Mouse (Mus musculus) E14TG2a.4 (cell line): ENCODE measurements around the gene Nfam1.
"Not testable (repeated sequence)": the region's sequence is repeated elsewhere in the genome, so short reads cannot be mapped to it uniquely, and the experiment has no call there.

Experiments used
- H3K27me3 ChIP-seq: 2 replicates; pipeline ENCODE4 v1.6.1; 2014; ENCODE audit warnings: low read length, control low read depth; ENCODE audit not compliant: insufficient read depth
- H3K36me3 ChIP-seq: 2 replicates; pipeline ENCODE4 v1.6.1; 2014; ENCODE audit warnings: low read length, control low read depth; ENCODE audit not compliant: insufficient read depth
- H3K4me1 ChIP-seq: replicated peaks from 2 replicates; pipeline ENCODE4 v1.6.1; 2014; ENCODE audit warnings: low read depth, low read length, control low read depth
- H3K4me3 ChIP-seq: replicated peaks from 2 replicates; pipeline ENCODE4 v1.5.1; 2014; ENCODE audit warnings: mild to moderate bottlenecking, low read length
- H3K9me3 ChIP-seq: 2 replicates; pipeline ENCODE4 v1.6.1; 2014; ENCODE audit warnings: low read length, control low read depth
- CTCF ChIP-seq: conservative IDR thresholded peaks from 2 replicates; pipeline ENCODE4 v1.5.1; 2014; ENCODE audit warnings: low read length
- NANOG ChIP-seq: IDR thresholded peaks from 2 replicates; pipeline ENCODE4 v1.6.1; 2014; ENCODE audit warnings: borderline replicate concordance, low read length, mixed read lengths
- POU5F1 ChIP-seq: IDR thresholded peaks from 2 replicates; pipeline ENCODE4 v1.6.1; 2014; ENCODE audit warnings: low read length, borderline replicate concordance

The Nfam1 gene

GRCm38 (mm10) chr15:83061689-83062088 lies 28.6 kb upstream of the Nfam1 start:
- Histone ChIP-seq H3K9me3 (no peaks in the 10 kb centered on the region), H3K36me3 (no peaks in the 10 kb centered on the region), H3K27me3 (peaks cover 13% of the 10 kb centered on the region), H3K4me3 (0 out of 2 replicates have a peak overlapping the region, but pooled peaks have one; percentile 1), H3K4me1 (peaks cover 19% of the 10 kb centered on the region)
- TF ChIP-seq NANOG (no peak), CTCF (no peak), POU5F1 (no peak)

- Histone ChIP-seq H3K4me3 (no peak overlapping the region), H3K27me3 (peaks cover 20% of the 10 kb centered on the region), H3K4me1 (peaks cover 40% of the 10 kb centered on the region), H3K9me3 (no peaks in the 10 kb centered on the region), H3K36me3 (no peaks in the 10 kb centered on the region)
- TF ChIP-seq NANOG, result no peak
- TF ChIP-seq CTCF, result no peak
- no peak for TF ChIP-seq POU5F1
These were observed 26.1 kb upstream of the Nfam1 start for GRCm38 (mm10) chr15:83059233-83059660.

GRCm38 (mm10) chr15:83057533-83057932 lies 24.4 kb upstream of the Nfam1 start:
- no peaks in the 10 kb centered on the region for H3K9me3 ChIP-seq
- no peaks in the 10 kb centered on the region for H3K36me3 ChIP-seq
- H3K4me3 ChIP-seq, result 0 out of 2 replicates have a peak overlapping the region, but pooled peaks have one; percentile 71

GRCm38 (mm10) chr15:83056378-83057083 lies 23.4 kb upstream of the Nfam1 start:
- H3K36me3 ChIP-seq, result no peaks in the 10 kb centered on the region
- H3K27me3 ChIP-seq, result peaks cover 20% of the 10 kb centered on the region
- peaks cover 55% of the 10 kb centered on the region for H3K4me1 ChIP-seq
- H3K9me3 ChIP-seq, result no peaks in the 10 kb centered on the region
- peak overlapping the region; percentile 71 for H3K4me3 ChIP-seq
- TF ChIP-seq CTCF, result no peak

More at GRCm38 (mm10) chr15:83057533-83057932, 24.4 kb upstream of the Nfam1 start:
- Histone ChIP-seq H3K27me3 (peaks cover 20% of the 10 kb centered on the region), H3K4me1 (peaks cover 50% of the 10 kb centered on the region)
- peak; percentile 68 for TF ChIP-seq CTCF
- TF ChIP-seq NANOG, result no peak

GRCm38 (mm10) chr15:83055569-83055968 lies 22.5 kb upstream of the Nfam1 start:
- no peak overlapping the region for H3K4me3 ChIP-seq
- TF ChIP-seq CTCF (no peak), NANOG (no peak), POU5F1 (no peak)
- no peaks in the 10 kb centered on the region for H3K9me3 ChIP-seq
- peaks cover 61% of the 10 kb centered on the region for H3K4me1 ChIP-seq
- H3K27me3 ChIP-seq, result peaks cover 20% of the 10 kb centered on the region
- H3K36me3 ChIP-seq, result no peaks in the 10 kb centered on the region

- Histone ChIP-seq H3K4me3 (no peak overlapping the region), H3K27me3 (peaks cover 16% of the 10 kb centered on the region), H3K36me3 (no peaks in the 10 kb centered on the region), H3K4me1 (peaks cover 70% of the 10 kb centered on the region), H3K9me3 (no peaks in the 10 kb centered on the region)
- TF ChIP-seq POU5F1 (no peak), NANOG (no peak), CTCF (no peak)
These were observed 20.2 kb upstream of the Nfam1 start for GRCm38 (mm10) chr15:83053261-83053660.

- TF ChIP-seq NANOG (no peak), CTCF (no peak), POU5F1 (no peak)
- Histone ChIP-seq H3K36me3 (no peaks in the 10 kb centered on the region), H3K4me3 (peak overlapping the region; percentile 5), H3K27me3 (peaks cover 15% of the 10 kb centered on the region), H3K4me1 (peaks cover 74% of the 10 kb centered on the region), H3K9me3 (no peaks in the 10 kb centered on the region)
These were observed 19.4 kb upstream of the Nfam1 start for GRCm38 (mm10) chr15:83052341-83053104.

GRCm38 (mm10) chr15:83046730-83047129 lies 13.6 kb upstream of the Nfam1 start:
- no peaks in the 10 kb centered on the region for H3K36me3 ChIP-seq
- H3K4me1 ChIP-seq, result peaks cover 74% of the 10 kb centered on the region
- TF ChIP-seq POU5F1, result no peak
- no peak for TF ChIP-seq CTCF
- no peak for TF ChIP-seq NANOG
- H3K9me3 ChIP-seq, result peaks cover 13% of the 10 kb centered on the region
- no peaks in the 10 kb centered on the region for H3K27me3 ChIP-seq
- no peak overlapping the region for H3K4me3 ChIP-seq

- peaks cover 74% of the 10 kb centered on the region for H3K4me1 ChIP-seq
- no peak for TF ChIP-seq POU5F1
- TF ChIP-seq NANOG, result no peak
- peak; percentile 80 for TF ChIP-seq CTCF
- no peaks in the 10 kb centered on the region for H3K36me3 ChIP-seq
- no peaks in the 10 kb centered on the region for H3K27me3 ChIP-seq
- peaks cover 13% of the 10 kb centered on the region for H3K9me3 ChIP-seq
- H3K4me3 ChIP-seq, result no peak overlapping the region
These were observed 13.2 kb upstream of the Nfam1 start for GRCm38 (mm10) chr15:83046308-83046707.

GRCm38 (mm10) chr15:83045565-83045964 lies 12.5 kb upstream of the Nfam1 start:
- peaks cover 13% of the 10 kb centered on the region for H3K9me3 ChIP-seq
- not testable (repeated sequence) for H3K27me3 ChIP-seq, H3K4me3 ChIP-seq, H3K36me3 ChIP-seq
- H3K4me1 ChIP-seq, result peaks cover 74% of the 10 kb centered on the region
